Mouse (Mus musculus) liver, embryonic 11.5 days (tissue): ENCODE data around the gene Atp8b2. TPM values are rescaled to one million over a fixed set of nuclear protein-coding genes. Genes with fewer than 3 reads are reported as not detected.

Source experiments
- ATAC-seq: fragments of 200-750 bp; cut with Nextera tagmentation; replicated peaks from 2 replicates; pipeline ENCODE4 v1.8.0; 2017; ENCODE audit warnings: moderate number of reproducible peaks, mild to moderate bottlenecking, moderate TSS enrichment, moderate library complexity; ENCODE audit not compliant: low FRiP score
- DNase-seq: peaks from one replicate; pipeline ENCODE4 v3.0.0-alpha.2; 2017; ENCODE audit warnings: low spot score
- H3K27ac ChIP-seq: fragments of 300-500 bp; sonication (generic); 2 replicates; pipeline ENCODE4 v1.5.1; 2014; ENCODE audit warnings: mild to moderate bottlenecking, low read depth, low read length, control low read depth
- H3K27me3 ChIP-seq: fragments of 300-500 bp; sonication (generic); replicated peaks from 2 replicates; pipeline ENCODE4 v1.6.1; 2014; ENCODE audit warnings: low read length, mixed read lengths; ENCODE audit not compliant: control insufficient read depth, insufficient read depth
- H3K36me3 ChIP-seq: fragments of 300-500 bp; sonication (generic); 2 replicates; pipeline ENCODE4 v1.6.1; 2014; ENCODE audit warnings: mild to moderate bottlenecking, low read length, moderate library complexity, mixed read lengths; ENCODE audit not compliant: control insufficient read depth, insufficient read depth
- H3K4me1 ChIP-seq: fragments of 300-500 bp; sonication (generic); replicated peaks from 2 replicates; pipeline ENCODE4 v1.6.1; 2014; ENCODE audit warnings: low read length, mixed read lengths; ENCODE audit not compliant: control insufficient read depth, insufficient read depth
- H3K4me2 ChIP-seq: fragments of 300-500 bp; sonication (generic); 2 replicates; pipeline ENCODE4 v1.6.1; 2014; ENCODE audit warnings: mild to moderate bottlenecking, control low read depth, moderate library complexity
- H3K4me3 ChIP-seq: fragments of 300-500 bp; sonication (generic); 2 replicates; pipeline ENCODE4 v1.5.1; 2014; ENCODE audit warnings: low read depth, low read length, control low read depth
- H3K9ac ChIP-seq: fragments of 300-500 bp; sonication (generic); 2 replicates; pipeline ENCODE4 v1.6.1; 2014; ENCODE audit warnings: low read depth, low read length, control low read depth
- H3K9me3 ChIP-seq: fragments of 300-500 bp; sonication (generic); 2 replicates; pipeline ENCODE4 v1.6.1; 2016; ENCODE audit warnings: low read length, inconsistent platforms, mixed read lengths; ENCODE audit not compliant: control insufficient read depth
- WGBS: fragments of 180-500 bp; shearing (Covaris S2); extraction: QIAGEN DNeasy Blood & Tissue Kit; methylation state at CpG from one replicate; pipeline ENCODE4 v1.1.7; 2014; 5-methylcytosine and 5-hydroxymethylcytosine counted together
- polyA plus RNA-seq: library from polyadenylated mRNA; unstranded; fragments of >200 nt; fragmentation: Nextera tagmentation; extraction: Ambion mirVana; gene quantifications from 2 replicates; pipeline ENCODE4 v1.2.1, GENCODE M21; 2014

Gene Atp8b2
- polyA plus RNA-seq, 1 experiment from 2014 or later: 9.1 TPM

DNA sequence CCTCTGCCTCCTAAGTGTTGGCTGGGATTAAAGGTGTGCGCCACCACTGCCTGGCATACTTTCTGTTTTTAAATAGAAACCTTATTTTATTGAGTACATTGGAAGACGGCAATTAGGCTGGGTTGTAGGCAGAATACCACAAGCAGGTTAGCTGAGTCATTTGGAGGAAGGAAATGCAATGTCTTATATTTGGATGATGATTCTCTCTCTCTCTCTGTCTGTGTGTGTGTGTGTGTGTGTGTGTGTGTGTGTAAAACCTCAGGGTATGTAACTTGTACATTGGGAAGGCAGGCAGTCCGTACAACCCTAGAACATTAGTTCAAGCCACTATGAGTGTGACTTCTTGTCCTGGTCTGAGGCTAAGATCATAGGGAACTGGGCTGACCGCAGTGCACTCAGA, 24.5 kb upstream of the Atp8b2 start:
- Histone ChIP-seq H3K27me3 (no peaks in the 10 kb centered on the region), H3K9me3 (no peaks in the 10 kb centered on the region), H3K36me3 (no peaks in the 10 kb centered on the region; the same call in 1 of the 2 replicates), H3K4me1 (no peaks in the 10 kb centered on the region), H3K4me2 (no peak overlapping the region), H3K4me3 (no peak overlapping the region), H3K9ac (no peak overlapping the region), H3K27ac (no peak overlapping the region)
- WGBS: 77% methylated on average over 4 of the region's 4 CpGs
- DNase-seq (no peak), ATAC-seq (no peak)

DNA sequence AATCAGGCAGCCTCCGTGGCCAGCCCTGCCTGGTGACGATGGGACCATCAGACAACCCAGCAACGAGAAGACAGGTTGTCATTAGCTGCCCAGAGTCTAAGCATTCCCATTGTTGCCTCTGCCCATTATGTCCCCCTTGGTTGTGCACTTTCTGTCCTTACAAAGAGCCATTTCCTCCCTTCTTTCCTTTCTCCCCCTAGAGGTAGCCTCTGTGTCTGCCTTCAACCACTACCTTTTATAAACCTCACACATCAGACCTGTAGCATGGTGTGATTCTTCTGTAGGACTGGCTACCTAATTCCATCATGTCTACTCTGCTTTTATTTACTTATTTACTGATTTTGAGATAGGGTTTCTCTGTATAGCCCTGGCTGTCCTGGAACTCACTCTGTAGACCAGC, 23.9 kb upstream of the Atp8b2 start:
- H3K9ac ChIP-seq: no peak overlapping the region
- H3K4me1 ChIP-seq: no peaks in the 10 kb centered on the region
- H3K4me2 ChIP-seq: no peak overlapping the region
- no peak overlapping the region for H3K27ac ChIP-seq
- DNase-seq (no peak), ATAC-seq (no peak)
- H3K36me3 ChIP-seq: no peaks in the 10 kb centered on the region
- no peaks in the 10 kb centered on the region for H3K9me3 ChIP-seq
- H3K4me3 ChIP-seq: no peak overlapping the region
- no peaks in the 10 kb centered on the region for H3K27me3 ChIP-seq
- WGBS: 50% methylated on average over 3 of the region's 3 CpGs

DNA sequence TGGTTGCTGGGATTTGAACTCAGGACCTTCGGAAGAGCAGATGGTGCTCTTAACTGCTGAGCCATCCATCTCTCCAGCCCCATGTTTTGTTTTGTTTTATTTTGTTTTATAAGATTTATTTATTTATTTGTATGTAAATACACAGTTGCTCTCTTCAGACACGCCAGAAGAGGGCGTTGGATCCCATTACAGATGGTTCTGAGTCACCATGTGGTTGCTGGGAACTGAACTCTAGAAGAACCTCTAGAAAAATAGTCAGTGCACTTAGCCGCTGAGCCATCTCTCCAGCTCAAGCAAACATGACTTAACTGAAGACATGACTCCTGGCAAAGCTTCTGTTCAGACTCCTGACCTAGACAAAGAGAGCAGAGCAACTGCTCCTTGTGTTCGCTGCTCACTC, 19.1 kb upstream of the Atp8b2 start:
- no peak for ATAC-seq
- Histone ChIP-seq H3K9ac (no peak overlapping the region), H3K4me3 (no peak overlapping the region), H3K4me1 (no peaks in the 10 kb centered on the region), H3K4me2 (no peak overlapping the region), H3K36me3 (no peaks in the 10 kb centered on the region), H3K27me3 (no peaks in the 10 kb centered on the region), H3K27ac (no peak overlapping the region), H3K9me3 (no peaks in the 10 kb centered on the region)
- no peak for DNase-seq
- 68% methylated on average over 5 of the region's 5 CpGs for WGBS

DNA sequence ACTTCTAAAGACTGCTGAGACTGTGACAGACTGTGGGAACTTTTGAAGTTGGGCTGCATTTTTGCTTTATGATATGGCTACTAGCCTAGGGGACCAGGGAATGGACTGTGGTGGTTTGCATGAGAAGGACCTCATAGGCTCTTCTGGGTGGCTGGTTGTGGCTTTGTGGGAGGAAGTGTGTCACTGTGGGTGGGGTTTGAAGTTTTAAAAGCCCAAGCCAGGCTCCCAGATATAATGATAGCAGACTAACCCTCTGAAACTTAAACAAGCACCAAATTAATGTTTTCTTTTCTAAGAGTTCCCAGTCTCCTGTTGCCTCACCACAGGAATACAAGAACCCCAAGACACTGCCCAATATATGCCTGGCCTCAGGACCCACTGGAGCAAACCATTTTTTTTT, 13.6 kb upstream of the Atp8b2 start:
- Histone ChIP-seq H3K9me3 (no peaks in the 10 kb centered on the region), H3K4me1 (no peaks in the 10 kb centered on the region), H3K4me2 (no peak overlapping the region), H3K27ac (no peak overlapping the region), H3K36me3 (no peaks in the 10 kb centered on the region), H3K9ac (no peak overlapping the region), H3K27me3 (no peaks in the 10 kb centered on the region), H3K4me3 (no peak overlapping the region)
- ATAC-seq (no peak), DNase-seq (no peak)

DNA sequence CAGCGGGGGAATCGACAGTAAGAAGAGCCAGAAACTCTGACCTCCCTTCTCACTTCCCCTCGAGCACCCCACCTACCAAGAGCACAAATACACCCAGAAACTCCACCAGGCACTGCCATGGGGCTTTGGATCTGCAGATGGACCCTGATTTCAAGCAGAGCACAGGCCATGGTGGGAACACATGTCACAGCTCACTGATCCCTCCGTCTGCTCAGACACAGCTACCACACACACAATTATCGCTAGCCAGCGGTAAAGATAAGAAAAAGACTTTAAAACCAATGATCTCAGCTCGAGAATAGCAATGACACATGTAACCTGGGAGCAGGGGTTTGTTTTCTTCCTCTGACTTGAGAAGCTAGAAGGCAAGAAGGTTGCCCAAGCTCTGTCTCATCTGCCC, 5.2 kb upstream of the Atp8b2 start:
- 48% methylated on average over 7 of the region's 7 CpGs for WGBS
- no peak overlapping the region for H3K9ac ChIP-seq
- no peak for ATAC-seq
- no peaks in the 10 kb centered on the region for H3K36me3 ChIP-seq
- H3K27ac ChIP-seq: no peak overlapping the region
- H3K4me2 ChIP-seq: no peak overlapping the region
- no peaks in the 10 kb centered on the region for H3K9me3 ChIP-seq
- no peak for DNase-seq
- no peak overlapping the region for H3K4me3 ChIP-seq
- H3K27me3 ChIP-seq: no peaks in the 10 kb centered on the region
- 0 out of 2 replicates have a peak, but pooled peaks cover 4% of the 10 kb centered on the region for H3K4me1 ChIP-seq

DNA sequence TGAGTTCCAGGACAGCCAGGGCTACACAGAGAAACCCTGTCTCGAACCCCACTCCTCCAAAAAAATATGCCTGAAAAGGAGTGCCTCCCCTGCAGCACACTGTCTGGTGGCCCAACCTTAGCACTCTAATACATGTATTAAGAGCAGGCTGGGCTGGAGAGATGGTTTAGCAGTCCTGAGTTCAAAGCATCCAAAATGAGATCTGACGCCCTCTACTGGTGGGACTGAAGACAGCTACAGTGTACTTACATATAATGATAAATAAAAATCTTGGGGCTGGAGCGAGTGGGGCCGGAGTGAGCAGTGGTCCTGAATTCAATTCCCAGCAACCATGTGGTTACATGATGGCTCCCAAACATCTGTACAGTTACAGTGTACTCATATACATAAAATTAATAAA, 3.6 kb upstream of the Atp8b2 start:
- WGBS: 67% methylated on average over 4 of the region's 4 CpGs
- no peaks in the 10 kb centered on the region; the same call in 1 of the 2 replicates for H3K27me3 ChIP-seq

DNA sequence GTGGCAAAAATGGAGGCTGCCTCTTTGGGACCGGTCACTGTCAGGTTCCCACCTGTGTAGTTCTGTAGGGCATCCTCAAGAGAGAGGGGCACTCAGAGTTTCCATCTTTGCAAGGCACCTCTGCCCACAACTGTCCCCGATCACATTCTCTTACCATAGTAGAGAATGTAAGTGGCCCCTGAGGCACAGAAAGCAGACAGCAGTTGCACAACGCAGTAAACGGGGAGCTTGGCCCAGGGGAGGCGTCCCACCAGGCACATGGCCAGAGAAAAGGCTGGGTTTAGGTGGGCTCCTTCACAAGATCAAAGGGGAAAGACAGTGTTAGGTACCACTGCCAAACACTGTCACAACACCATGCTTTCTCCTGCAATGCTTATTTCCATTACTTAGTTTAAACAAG, 2.7 kb upstream of the Atp8b2 start:
- Histone ChIP-seq H3K27ac (no peak overlapping the region), H3K9me3 (no peaks in the 10 kb centered on the region), H3K4me2 (no peak overlapping the region), H3K27me3 (no peaks in the 10 kb centered on the region; the same call in 1 of the 2 replicates), H3K36me3 (no peaks in the 10 kb centered on the region), H3K4me3 (no peak overlapping the region), H3K9ac (no peak overlapping the region), H3K4me1 (peaks cover 18% of the 10 kb centered on the region)
- DNase-seq (no peak), ATAC-seq (no peak)
- 85% methylated on average over 5 of the region's 5 CpGs for WGBS

More for the DNA sequence above, 3.6 kb upstream of the Atp8b2 start:
- Histone ChIP-seq H3K4me3 (no peak overlapping the region), H3K9ac (no peak overlapping the region), H3K9me3 (no peaks in the 10 kb centered on the region), H3K4me2 (no peak overlapping the region), H3K4me1 (peaks cover 9% of the 10 kb centered on the region), H3K36me3 (no peaks in the 10 kb centered on the region), H3K27ac (no peak overlapping the region)
- no peak for DNase-seq
- no peak for ATAC-seq

DNA sequence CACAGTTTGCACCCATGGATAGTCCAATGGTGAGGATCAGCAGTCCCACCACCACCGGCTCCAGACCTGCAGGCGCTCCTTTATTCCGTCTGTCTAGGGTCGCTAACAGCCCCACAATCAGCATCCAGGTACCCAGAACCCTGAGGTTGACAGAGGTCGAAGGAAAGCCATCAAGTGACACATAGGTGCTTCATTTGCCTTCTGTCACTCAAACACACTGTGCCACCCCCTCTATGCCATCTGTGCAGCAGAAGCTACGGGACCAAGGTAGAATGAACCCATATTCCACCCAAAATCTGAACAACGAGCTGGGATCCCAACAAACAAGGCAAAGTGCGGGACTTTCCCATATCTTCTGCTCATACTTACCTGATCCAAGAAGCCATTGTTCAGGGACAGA, 2.2 kb upstream of the Atp8b2 start:
- Histone ChIP-seq H3K27me3 (no peaks in the 10 kb centered on the region; the same call in 1 of the 2 replicates), H3K9me3 (no peaks in the 10 kb centered on the region), H3K9ac (no peak overlapping the region), H3K4me1 (peaks cover 21% of the 10 kb centered on the region), H3K4me3 (no peak overlapping the region), H3K36me3 (no peaks in the 10 kb centered on the region), H3K4me2 (no peak overlapping the region), H3K27ac (no peak overlapping the region)
- WGBS: 92% methylated on average over 8 of the region's 8 CpGs
- DNase-seq: no peak
- ATAC-seq: no peak

DNA sequence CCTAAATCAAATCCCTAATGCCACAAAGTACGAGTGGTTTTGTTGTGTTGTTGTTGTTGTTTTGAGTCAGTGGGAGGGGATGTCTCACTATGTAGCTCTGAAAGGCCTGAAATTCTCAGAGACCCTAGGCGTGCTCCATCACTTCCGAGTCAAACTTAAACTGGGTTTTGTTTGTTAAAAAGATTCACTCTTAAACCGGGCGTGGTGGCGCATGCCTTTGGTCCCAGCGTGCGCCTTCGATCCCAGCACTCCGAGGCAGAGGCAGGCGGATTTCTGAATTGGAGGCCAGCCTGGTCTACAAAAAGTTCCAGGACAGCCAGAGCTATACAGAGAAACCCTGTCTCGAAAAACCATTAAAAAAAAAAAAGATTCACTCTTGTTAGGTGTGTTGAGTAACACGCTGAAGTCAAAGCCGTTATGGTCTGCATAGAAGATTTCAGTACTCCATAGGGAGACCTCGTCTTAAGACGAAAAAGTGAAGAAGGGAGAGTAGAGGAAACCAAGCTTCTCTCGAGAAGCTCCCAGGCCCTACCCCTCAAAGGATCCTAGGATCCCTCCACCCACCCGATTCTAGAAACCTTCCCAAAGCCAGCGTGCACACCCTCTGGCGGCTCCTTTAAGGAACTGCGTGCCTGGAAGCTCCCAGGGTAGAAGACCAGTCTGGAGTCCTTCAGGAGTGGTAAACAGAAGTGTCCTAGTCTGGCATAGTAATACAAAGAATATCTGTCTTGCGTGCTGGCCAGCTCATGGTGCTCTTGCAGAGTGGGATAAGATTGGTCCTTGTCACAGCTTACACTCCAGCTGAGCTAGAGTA, 825 bp upstream of the Atp8b2 start:
- peaks cover 29% of the 10 kb centered on the region for H3K4me1 ChIP-seq
- H3K36me3 ChIP-seq: no peaks in the 10 kb centered on the region
- H3K4me3 ChIP-seq: peak overlapping the region; percentile 83
- H3K9ac ChIP-seq: peak overlapping the region; percentile 70
- peak overlapping the region; percentile 88 for H3K4me2 ChIP-seq
- H3K27ac ChIP-seq: peak overlapping the region; percentile 79; the same call in 1 of the 2 replicates
- no peak for ATAC-seq
- DNase-seq: peak; percentile 40
- H3K9me3 ChIP-seq: no peaks in the 10 kb centered on the region
- H3K27me3 ChIP-seq: no peaks in the 10 kb centered on the region; the same call in 1 of the 2 replicates
- WGBS: 27% methylated on average over 22 of the region's 22 CpGs
